Mouse (Mus musculus) megakaryocyte, embryonic 14.5 days (primary cell): Measurements from ENCODE around the gene Hspa5.

ENCODE experiments used
- FLI1 ChIP-seq: IDR thresholded peaks from 2 replicates; pipeline ENCODE4 v1.6.1; 2012; ENCODE audit warnings: low read length, inconsistent platforms, mixed read lengths
- GATA1 ChIP-seq: IDR thresholded peaks from 3 replicates; pipeline ENCODE4 v1.6.1; 2012; ENCODE audit warnings: mixed read lengths, low read length, inconsistent platforms, borderline replicate concordance

DNA sequence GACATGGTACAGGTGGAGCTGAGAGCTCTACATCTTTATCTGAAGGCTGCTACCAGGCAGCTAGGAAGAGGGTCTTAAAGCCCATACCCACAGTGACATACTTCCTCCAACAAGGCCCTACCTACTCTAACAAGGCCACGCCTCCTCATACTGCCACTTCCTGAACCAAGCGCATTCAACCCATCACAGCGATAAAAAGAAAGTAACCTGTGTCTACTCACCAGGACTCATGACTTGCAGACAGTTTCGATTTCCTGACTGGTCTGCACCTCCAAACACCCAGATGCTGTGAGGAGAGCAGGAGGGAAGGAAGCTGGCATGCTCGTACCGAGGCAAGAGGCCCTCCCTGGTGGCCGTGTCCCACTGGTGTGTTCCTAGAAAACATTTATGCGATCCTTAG lies 18.5 kb downstream of the Hspa5 start:
- TF ChIP-seq GATA1 (no peak), FLI1 (no peak)
